Mouse (Mus musculus) A20 (cell line): ENCODE measurements around the gene Exoc4.

Experiments
- DNase-seq: peaks from one replicate; pipeline ENCODE4 v3.0.0-alpha.2; 2011; ENCODE audit warnings: low read depth, low spot score

Exoc4 gene

GRCm38 (mm10) chr6:34003033-34003432 is 754.1 kb downstream of the Exoc4 start:
- DNase-seq: no peak

- DNase-seq: no peak
Observed at GRCm38 (mm10) chr6:34013469-34013868, 764.6 kb downstream of the Exoc4 start.
